Mouse (Mus musculus): ENCODE measurements at regions not wholly inside any gene's neighbourhood (a gene's known extent, or its start where the extent isn't known, plus 50 kb on each side); places are given as distances from the start of the nearest gene placed in this dataset.

GRCm38 (mm10) chrX:14273628-14274337 lies 62.8 kb downstream of the H2al1n start:
- peak; percentile 5 for DNase-seq

- no peak for DNase-seq
Measured at GRCm38 (mm10) chrX:14279312-14279711, 68.4 kb downstream of the H2al1n start.

GRCm38 (mm10) chrX:14279736-14280135 lies 68.8 kb downstream of the H2al1n start:
- DNase-seq = no peak

DNA sequence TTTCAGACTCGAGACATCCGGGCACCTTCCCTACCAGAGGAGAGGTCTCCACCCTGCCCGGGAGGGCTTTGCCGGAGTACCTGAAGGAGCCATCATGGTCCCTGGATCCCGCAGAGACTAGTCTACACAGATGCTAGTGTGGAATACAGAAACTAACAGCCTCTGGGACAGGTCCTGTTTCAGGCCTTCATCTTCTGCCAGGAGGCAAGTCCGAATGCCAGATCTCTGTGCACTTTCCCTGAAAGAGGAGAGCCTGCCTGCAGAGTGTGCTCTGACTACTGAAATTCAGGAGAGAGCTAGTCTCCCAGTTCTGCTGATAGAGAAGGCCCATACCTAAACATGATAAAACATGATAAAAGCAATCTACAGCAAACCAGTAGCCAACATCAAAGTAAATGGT lies 83.9 kb downstream of the H2al1n start:
- DNase-seq = no peak

GRCm38 (mm10) chrX:14302125-14302524 lies 91.2 kb downstream of the H2al1n start:
- DNase-seq = no peak

DNA sequence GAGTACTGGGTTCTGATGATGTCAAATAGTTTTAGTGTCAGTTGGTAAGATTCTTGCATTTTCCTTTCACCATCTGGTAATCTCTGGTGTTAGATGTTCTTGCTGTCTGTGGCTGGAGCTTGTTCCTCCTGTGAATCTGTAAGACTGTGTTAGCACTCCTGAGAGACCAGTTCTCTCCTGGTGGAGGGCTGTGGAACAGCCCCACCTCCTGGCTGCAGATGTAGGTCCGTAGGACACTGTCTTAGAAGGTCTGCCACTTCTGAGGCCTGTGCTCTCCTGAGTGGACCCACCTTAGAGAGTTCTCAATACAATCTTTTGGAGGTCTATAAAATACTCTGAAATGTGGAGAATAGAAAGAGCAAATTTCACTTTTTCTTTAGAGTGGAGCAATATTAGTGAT lies 101.8 kb downstream of the H2al1n start:
- DNase-seq = no peak

- DNase-seq = no peak
Measured at GRCm38 (mm10) chrX:14352416-14352815, 141.5 kb downstream of the H2al1n start.

DNA sequence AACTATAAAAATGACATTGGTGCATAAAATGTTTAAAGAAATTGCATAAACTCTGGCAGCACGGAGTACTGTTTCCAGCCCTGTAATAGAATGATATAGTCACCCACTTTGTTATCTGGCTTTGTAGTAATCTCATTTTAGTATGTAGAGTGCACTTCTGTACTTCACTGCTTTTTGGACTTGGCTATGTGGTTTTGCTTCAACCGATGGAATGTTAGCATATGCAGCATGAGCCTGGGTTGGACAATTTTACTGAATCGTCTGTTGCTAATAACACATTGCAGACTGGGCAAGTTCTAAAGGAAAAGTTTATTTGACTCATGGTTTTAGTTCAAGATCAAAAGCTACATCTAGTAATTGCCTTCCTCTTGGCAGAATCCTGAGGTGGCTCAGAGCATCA lies 142.4 kb downstream of the H2al1n start:
- DNase-seq = no peak

DNA sequence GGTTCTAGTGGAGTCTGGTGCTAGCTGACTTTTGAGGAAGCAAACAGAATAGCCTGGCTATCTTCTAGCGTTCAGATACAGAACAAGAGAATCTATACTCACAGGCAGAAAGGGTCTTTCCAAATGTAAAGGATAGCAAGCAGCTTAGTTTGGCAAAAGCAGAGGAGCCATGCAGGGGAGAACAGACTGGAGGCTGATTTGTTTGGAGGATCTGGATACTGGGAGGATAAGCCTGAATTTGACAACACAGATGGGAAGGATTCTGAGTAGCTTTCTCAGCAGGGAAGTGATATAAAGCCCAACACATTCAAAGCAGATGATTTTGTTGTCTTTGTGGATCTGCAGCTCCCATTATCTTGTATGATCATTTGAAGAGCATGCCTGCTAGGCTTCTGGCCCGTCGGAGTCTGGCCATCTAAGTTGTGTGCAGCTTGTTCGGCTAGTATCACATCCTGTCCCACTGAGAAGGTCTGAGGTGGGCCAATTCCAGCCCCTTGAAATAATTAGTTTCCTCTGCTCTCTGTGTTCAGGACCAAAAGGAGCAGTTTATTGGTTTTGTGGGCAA lies 145.6 kb downstream of the H2al1n start:
- no peak for DNase-seq
